Mouse (Mus musculus): Measurements from ENCODE around the gene Setmar.

Gene Setmar

DNA sequence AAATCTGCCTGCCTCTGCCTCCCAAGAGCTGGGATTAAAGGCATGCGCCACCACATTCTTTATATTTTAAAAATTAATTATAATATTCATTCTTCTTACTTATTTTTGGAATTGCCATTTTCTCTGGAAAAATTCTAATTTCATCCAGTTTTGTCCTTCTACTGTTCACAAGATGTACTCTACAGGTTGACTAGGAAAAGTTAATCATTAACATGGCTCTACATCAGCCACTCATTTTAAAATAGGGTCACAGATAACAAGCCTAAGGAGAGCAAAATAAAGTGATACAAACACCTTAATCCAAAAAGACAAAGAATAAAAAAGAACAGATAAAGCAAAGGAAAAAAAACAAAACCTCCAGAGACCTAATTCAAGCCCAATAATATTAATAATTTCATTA, 50.1 kb downstream of the Setmar start:
- DNase-seq (ENCODE audit: low read depth), result no peak

- no peak for DNase-seq (ENCODE audit: low read depth)
Measured at GRCm38 (mm10) chr6:108117881-108118280, 53.0 kb downstream of the Setmar start.

GRCm38 (mm10) chr6:108125474-108125873, 60.6 kb downstream of the Setmar start:
- no peak for DNase-seq (ENCODE audit: low read depth)

GRCm38 (mm10) chr6:108126631-108127030, 61.8 kb downstream of the Setmar start:
- DNase-seq (ENCODE audit: low read depth), result no peak
